26 mouse cellular contexts compared by ENCODE assay signal in the genomic region with DNA sequence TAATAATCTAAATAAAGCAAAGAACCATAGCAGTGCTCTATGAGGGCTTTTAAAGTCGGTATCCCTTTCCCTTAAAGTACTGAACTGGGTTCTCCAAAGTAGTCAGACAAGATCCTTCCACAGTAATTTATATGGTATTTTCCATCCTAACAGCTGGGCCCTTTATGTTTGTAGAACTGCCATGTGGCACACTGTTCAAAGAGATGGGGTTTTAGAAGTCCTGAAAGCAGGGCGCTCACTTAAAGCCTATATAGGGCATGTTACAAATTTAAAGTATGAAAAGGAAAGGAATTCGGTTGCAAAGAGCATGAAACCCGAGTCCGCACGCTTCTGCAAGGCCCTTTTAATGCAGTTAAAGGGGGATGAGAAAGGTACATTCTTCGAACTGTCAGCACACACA.
DNase-seq lines count a peak whose midpoint lies in the region; ATAC-seq lines count a peak whose summit lies in the region.
"Had no signal": no experiment of that assay in that cellular context is flagged by ENCODE, and none has a peak within 500 bp of the region (broad histone marks: within the 10 kb centered on the region; RNA-seq: fewer than 3 reads in every experiment).

No protein-coding gene starts in this region.

- no peak overlapping the region for H3K4me2 ChIP-seq in embryonic facial prominence, embryonic 14.5 days (ENCODE audit: low read depth, low read length)
- no peak overlapping the region for H3K4me2 ChIP-seq in forebrain, embryonic 12.5 days
- H3K4me2 ChIP-seq: embryonic facial prominence, embryonic 15.5 days; forebrain, embryonic 15.5 days; heart, embryonic 12.5 days; heart, embryonic 15.5 days; hindbrain, embryonic 13.5 days; intestine, embryonic 15.5 days had no signal

- no peaks in the 10 kb centered on the region for H3K36me3 ChIP-seq in embryonic facial prominence, embryonic 14.5 days (ENCODE audit: control insufficient read depth, insufficient read depth, low read length)
- H3K36me3 ChIP-seq in forebrain, embryonic 12.5 days (replicated peaks) = no peaks in the 10 kb centered on the region
- H3K36me3 ChIP-seq: embryonic facial prominence, embryonic 15.5 days; forebrain, embryonic 15.5 days; heart, embryonic 12.5 days; heart, embryonic 15.5 days; hindbrain, embryonic 10.5 days; hindbrain, embryonic 13.5 days; intestine, embryonic 15.5 days had no signal

- H3K27me3 ChIP-seq in embryonic facial prominence, embryonic 14.5 days (replicated peaks; ENCODE audit: control insufficient read depth, insufficient read depth, low read length) = no peaks in the 10 kb centered on the region
- no peaks in the 10 kb centered on the region for H3K27me3 ChIP-seq in forebrain, embryonic 12.5 days
- H3K27me3 ChIP-seq: embryonic facial prominence, embryonic 15.5 days; forebrain, embryonic 15.5 days; heart, embryonic 12.5 days; heart, embryonic 15.5 days; hindbrain, embryonic 13.5 days; intestine, embryonic 15.5 days had no signal

- no peak overlapping the region for H3K4me3 ChIP-seq in embryonic facial prominence, embryonic 14.5 days (ENCODE audit: low read depth, low read length)
- no peak overlapping the region for H3K4me3 ChIP-seq in forebrain, embryonic 12.5 days (replicated peaks)
- H3K4me3 ChIP-seq: embryonic facial prominence, embryonic 15.5 days; forebrain, embryonic 15.5 days; gastrocnemius, adult 2 months; heart, embryonic 12.5 days; heart, embryonic 15.5 days; hindbrain, embryonic 10.5 days; hindbrain, embryonic 13.5 days; intestine, embryonic 15.5 days had no signal

- no peak overlapping the region for H3K9ac ChIP-seq in embryonic facial prominence, embryonic 14.5 days (ENCODE audit: low read depth, low read length)
- H3K9ac ChIP-seq in forebrain, embryonic 12.5 days = no peak overlapping the region
- H3K9ac ChIP-seq: embryonic facial prominence, embryonic 15.5 days; forebrain, embryonic 15.5 days; heart, embryonic 12.5 days; heart, embryonic 15.5 days; hindbrain, embryonic 13.5 days; intestine, embryonic 15.5 days had no signal

- no peak overlapping the region for H3K27ac ChIP-seq in embryonic facial prominence, embryonic 14.5 days (replicated peaks; ENCODE audit: low read depth, low read length)
- H3K27ac ChIP-seq in forebrain, embryonic 12.5 days = no peak overlapping the region
- H3K27ac ChIP-seq: embryonic facial prominence, embryonic 15.5 days; forebrain, embryonic 15.5 days; gastrocnemius, adult 2 months; heart, embryonic 15.5 days; hindbrain, embryonic 10.5 days; hindbrain, embryonic 13.5 days; intestine, embryonic 15.5 days had no signal

- ATAC-seq in embryonic facial prominence, embryonic 14.5 days (ENCODE audit: low read depth) = peak; percentile 60; the same call in 1 of the 2 replicates
- ATAC-seq in forebrain, embryonic 12.5 days (ENCODE audit: low FRiP score) = no peak
- ATAC-seq: activated CD4-positive, CD25-positive, alpha-beta regulatory T cell, adult 4 months; forebrain, embryonic 15.5 days; hindbrain, embryonic 16.5 days; intestine, embryonic 15.5 days had no signal

- H3K4me1 ChIP-seq in embryonic facial prominence, embryonic 14.5 days (ENCODE audit: control insufficient read depth, insufficient read depth, low read length) = no peaks in the 10 kb centered on the region
- H3K4me1 ChIP-seq in forebrain, embryonic 12.5 days = no peaks in the 10 kb centered on the region
- H3K4me1 ChIP-seq: embryonic facial prominence, embryonic 15.5 days; forebrain, embryonic 15.5 days; heart, embryonic 12.5 days; heart, embryonic 15.5 days; hindbrain, embryonic 10.5 days; hindbrain, embryonic 13.5 days; intestine, embryonic 15.5 days had no signal

- peak; percentile 14 for DNase-seq in embryo, embryonic 11 days
- DNase-seq in embryo, embryonic 10.5 days (ENCODE audit: low spot score) = no peak
- peak; percentile 8 for DNase-seq in brain, adult 2 months (ENCODE audit: low read depth, low spot score)
- peak; percentile 71 for DNase-seq in embryonic facial prominence, embryonic 14.5 days (ENCODE audit: low spot score)
- DNase-seq in frontal cortex, postnatal 14 days (ENCODE audit: low spot score in 2 of 2) = no peak
- DNase-seq: adrenal gland, adult 8-10 months; adrenal gland, postnatal 25 days; cerebellum, adult 18-20 months; cerebellum, adult 9-10 months; cerebellum, postnatal 14 days; gastrocnemius, adult 2 months; gastrocnemius, postnatal 14 days; heart, adult 18-20 months; heart, postnatal 10 days; heart, postnatal 36 days; kidney, adult 11 months had no signal

- WGBS in embryonic facial prominence, embryonic 14.5 days = 27% methylated on average over 7 of the region's 7 CpGs
- 71% methylated on average over 7 of the region's 7 CpGs for WGBS in forebrain, embryonic 12.5 days

- no peaks in the 10 kb centered on the region for H3K9me3 ChIP-seq in embryonic facial prominence, embryonic 14.5 days (ENCODE audit: control insufficient read depth, low read length)
- no peaks in the 10 kb centered on the region for H3K9me3 ChIP-seq in forebrain, embryonic 12.5 days
- H3K9me3 ChIP-seq: embryonic facial prominence, embryonic 15.5 days; forebrain, embryonic 15.5 days; heart, embryonic 12.5 days; heart, embryonic 15.5 days; hindbrain, embryonic 10.5 days; hindbrain, embryonic 13.5 days; intestine, embryonic 15.5 days had no signal

Comparison
In these comparisons a context has a peak if more than half of its experiments do, and no peak if none do; other contexts are left out.
1. DNase-seq: peak in embryo, embryonic 11 days (single experiment), brain, adult 2 months (single experiment) and embryonic facial prominence, embryonic 14.5 days (single experiment); none in embryo, embryonic 10.5 days (single experiment) and frontal cortex, postnatal 14 days (0 of 2).